Mouse (Mus musculus): ENCODE results near the gene Mtmr14. TPM values are rescaled to one million over a fixed set of nuclear protein-coding genes. Genes with fewer than 3 reads are reported as not detected.

Mtmr14 gene
- 20.7 TPM for polyA plus RNA-seq (2015; fragmentation: Illumina TruSeq; extraction: RNeasy Lipid Tissue Mini Kit (QIAGEN cat#74804); ENCODE audit: low read depth, low replicate concordance)

GRCm38 (mm10) chr6:113237542-113238270, at the start of gene Mtmr14:
Gene Mtmr14, plus strand, starts transcription at chr6:113237843.

GRCm38 (mm10) chr6:113194841-113195595, 42.6 kb upstream of the Mtmr14 start, which contains the start of gene Lhfpl4:
Gene Lhfpl4, minus strand, starts transcription at chr6:113195384.

GRCm38 (mm10) chr6:113282101-113282802, 44.6 kb downstream of the Mtmr14 start, which contains the start of gene Cpne9:
Gene Cpne9, plus strand, starts transcription at chr6:113282307.

GRCm38 (mm10) chr6:113306986-113307349, 69.3 kb downstream of the Mtmr14 start, which contains the start of gene Brpf1:
Gene Brpf1, plus strand, starts transcription at chr6:113307137.

DNA sequence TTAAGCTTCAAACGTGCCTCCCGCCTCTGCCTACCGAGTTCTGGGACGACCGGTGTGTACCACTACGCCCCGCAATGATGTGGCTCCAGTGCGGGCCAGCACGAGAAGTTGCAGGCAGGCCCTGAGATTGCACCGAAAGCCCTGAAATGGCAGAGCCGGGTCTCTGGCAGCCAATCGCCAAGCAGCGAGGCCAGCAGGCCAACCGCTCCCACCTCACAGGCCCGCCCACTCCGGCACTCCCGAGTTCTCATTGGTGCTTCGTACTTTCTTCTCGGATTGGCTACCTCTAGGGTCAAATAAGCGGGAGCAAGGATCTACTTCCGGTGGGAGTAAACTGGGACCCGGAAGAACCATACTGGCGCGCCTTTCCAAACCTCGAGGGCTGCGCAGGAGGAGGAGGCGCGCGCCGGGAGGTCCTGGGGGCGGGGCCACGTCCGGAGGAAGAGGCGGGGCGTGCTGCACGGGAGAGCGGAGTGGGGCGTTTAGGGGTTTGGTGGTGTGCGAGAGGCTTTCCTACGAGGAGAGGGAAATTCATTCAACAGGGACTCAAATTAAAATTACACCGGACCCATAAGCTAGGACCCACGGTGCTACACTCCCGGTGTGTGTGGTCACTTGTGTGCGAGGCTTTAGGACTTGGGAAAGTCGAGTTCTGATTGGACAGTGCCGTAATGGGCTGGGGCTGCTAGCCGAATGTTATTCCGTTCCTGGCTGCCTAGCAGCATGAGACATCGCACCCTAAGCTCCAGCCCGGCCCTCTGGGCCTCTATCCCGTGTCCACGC, 89.1 kb downstream of the Mtmr14 start, which contains the start of gene Ogg1:
Gene Ogg1, plus strand, starts transcription at position 440 of the 783 bp plus-strand sequence.

Other genes with a start within 250 kb of the Mtmr14 start
- gene Thumpd3, start 191.6 kb upstream of the Mtmr14 start, polyA plus RNA-seq (2015; fragmentation: Illumina TruSeq; extraction: RNeasy Lipid Tissue Mini Kit (QIAGEN cat#74804); ENCODE audit: low read depth, low replicate concordance) = 34.1 TPM
- 59.0 TPM for gene Setd5, start 160.5 kb upstream of the Mtmr14 start, polyA plus RNA-seq (2015; fragmentation: Illumina TruSeq; extraction: RNeasy Lipid Tissue Mini Kit (QIAGEN cat#74804); ENCODE audit: low read depth, low replicate concordance)
- 54.3 TPM for gene Lhfpl4, start 42.5 kb upstream of the Mtmr14 start, polyA plus RNA-seq (2015; fragmentation: Illumina TruSeq; extraction: RNeasy Lipid Tissue Mini Kit (QIAGEN cat#74804); ENCODE audit: low read depth, low replicate concordance)
- gene Cpne9, start 44.5 kb downstream of the Mtmr14 start, polyA plus RNA-seq (2015; fragmentation: Illumina TruSeq; extraction: RNeasy Lipid Tissue Mini Kit (QIAGEN cat#74804); ENCODE audit: low read depth, low replicate concordance) = 68.6 TPM
- gene Brpf1, start 69.3 kb downstream of the Mtmr14 start, polyA plus RNA-seq (2015; fragmentation: Illumina TruSeq; extraction: RNeasy Lipid Tissue Mini Kit (QIAGEN cat#74804); ENCODE audit: low read depth, low replicate concordance) = 17.7 TPM
- gene Ogg1, start 89.1 kb downstream of the Mtmr14 start, polyA plus RNA-seq (2015; fragmentation: Illumina TruSeq; extraction: RNeasy Lipid Tissue Mini Kit (QIAGEN cat#74804); ENCODE audit: low read depth, low replicate concordance) = 11.3 TPM
- gene Camk1, start 106.1 kb downstream of the Mtmr14 start, polyA plus RNA-seq (2015; fragmentation: Illumina TruSeq; extraction: RNeasy Lipid Tissue Mini Kit (QIAGEN cat#74804); ENCODE audit: low read depth, low replicate concordance) = 128 TPM
- 37.3 TPM for gene Tada3, start 140.0 kb downstream of the Mtmr14 start, polyA plus RNA-seq (2015; fragmentation: Illumina TruSeq; extraction: RNeasy Lipid Tissue Mini Kit (QIAGEN cat#74804); ENCODE audit: low read depth, low replicate concordance)
- gene Arpc4, start 140.3 kb downstream of the Mtmr14 start, polyA plus RNA-seq (2015; fragmentation: Illumina TruSeq; extraction: RNeasy Lipid Tissue Mini Kit (QIAGEN cat#74804); ENCODE audit: low read depth, low replicate concordance) = 271 TPM
- 15.3 TPM for gene Ttll3, start 151.4 kb downstream of the Mtmr14 start, polyA plus RNA-seq (2015; fragmentation: Illumina TruSeq; extraction: RNeasy Lipid Tissue Mini Kit (QIAGEN cat#74804); ENCODE audit: low read depth, low replicate concordance)
- gene Rpusd3, start 181.5 kb downstream of the Mtmr14 start, polyA plus RNA-seq (2015; fragmentation: Illumina TruSeq; extraction: RNeasy Lipid Tissue Mini Kit (QIAGEN cat#74804); ENCODE audit: low read depth, low replicate concordance) = 15.5 TPM
- gene Cidec, start 197.9 kb downstream of the Mtmr14 start, polyA plus RNA-seq (2015; fragmentation: Illumina TruSeq; extraction: RNeasy Lipid Tissue Mini Kit (QIAGEN cat#74804); ENCODE audit: low read depth, low replicate concordance) = not detected
- gene Jagn1, start 204.7 kb downstream of the Mtmr14 start, polyA plus RNA-seq (2015; fragmentation: Illumina TruSeq; extraction: RNeasy Lipid Tissue Mini Kit (QIAGEN cat#74804); ENCODE audit: low read depth, low replicate concordance) = 66.5 TPM
- gene Il17re, start 220.6 kb downstream of the Mtmr14 start, polyA plus RNA-seq (2015; fragmentation: Illumina TruSeq; extraction: RNeasy Lipid Tissue Mini Kit (QIAGEN cat#74804); ENCODE audit: low read depth, low replicate concordance) = not detected
- gene Il17rc, start 233.6 kb downstream of the Mtmr14 start, polyA plus RNA-seq (2015; fragmentation: Illumina TruSeq; extraction: RNeasy Lipid Tissue Mini Kit (QIAGEN cat#74804); ENCODE audit: low read depth, low replicate concordance) = 4.6 TPM
- gene Creld1, start 245.5 kb downstream of the Mtmr14 start, polyA plus RNA-seq (2015; fragmentation: Illumina TruSeq; extraction: RNeasy Lipid Tissue Mini Kit (QIAGEN cat#74804); ENCODE audit: low read depth, low replicate concordance) = 88.4 TPM

Measured in brain, adult 10 weeks (tissue).